Mouse (Mus musculus): ENCODE results near the gene Nr1i2.

- TF ChIP-seq POLR2AphosphoS5 (IDR thresholded peaks at IDR 0.05; ENCODE audit: insufficient replicate concordance, low read depth, low read length) (no peak), CTCF (IDR thresholded peaks at IDR 0.05; ENCODE audit: low read depth, low read length) (no peak), GATA2 (IDR thresholded peaks at IDR 0.05; ENCODE audit: borderline replicate concordance, low read depth, low read length) (no peak)
Observed at GRCm38 (mm10) chr16:38248331-38248961, 46.2 kb downstream of the Nr1i2 start.
